Mouse (Mus musculus): Measurements from ENCODE around the gene Tln2. TPM values are rescaled to one million over a fixed set of nuclear protein-coding genes. Genes with fewer than 3 reads are reported as not detected.
A peak's percentile ranks its signal among the peaks of the same experiment; 100 is the strongest.

Tln2 gene
- total RNA-seq (2021) = 15.8 and 30.4 TPM in 2 replicates
- long read RNA-seq, partial matches to known transcripts = 7 of 13 reads
- long read RNA-seq, other reads (novel, unspliced or antisense) = 6 of 13 reads

DNA sequence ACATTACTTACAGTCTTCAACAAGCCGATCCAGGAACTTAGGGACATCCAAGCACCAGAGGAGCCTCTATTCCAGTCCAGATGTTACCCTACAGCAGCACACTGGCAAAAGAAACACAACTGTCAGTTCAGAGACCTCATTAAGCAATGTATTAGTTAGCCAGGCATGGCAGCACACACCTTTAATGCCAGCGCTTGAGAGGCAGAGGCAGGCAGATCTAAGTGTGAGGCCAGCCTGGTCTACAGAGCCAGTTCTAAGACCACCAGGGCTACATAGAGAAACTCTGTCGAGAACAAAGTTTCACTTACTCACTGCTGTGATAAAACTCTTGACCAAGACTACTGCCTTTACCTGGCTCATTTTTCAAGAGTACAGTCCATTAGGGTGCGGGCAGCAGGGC, at the start of gene Tln2:
TSS of gene Tln2 (minus strand) at position 101 of the 400 bp plus-strand sequence.
- DNase-seq = no peak

DNA sequence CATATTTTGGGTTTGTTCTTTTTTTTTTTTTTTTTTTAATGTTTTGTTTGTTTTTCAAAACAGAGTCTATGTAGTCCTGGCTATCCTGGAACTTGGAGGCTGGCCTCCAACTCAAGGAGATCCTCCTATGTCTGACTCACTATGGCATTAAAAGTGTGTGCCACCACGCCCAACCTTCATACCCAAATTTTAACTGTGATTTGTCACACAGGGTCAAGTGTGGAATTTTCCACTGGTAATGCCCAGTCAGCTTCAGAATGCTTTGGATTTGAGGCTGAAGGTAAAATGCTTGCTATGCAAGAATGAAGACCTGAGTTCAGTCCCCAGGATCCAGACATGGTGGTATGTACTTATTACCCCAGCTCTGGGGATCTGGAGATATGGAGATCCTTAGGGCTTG, 49.7 kb upstream of the Tln2 start:
- no peak for DNase-seq

DNA sequence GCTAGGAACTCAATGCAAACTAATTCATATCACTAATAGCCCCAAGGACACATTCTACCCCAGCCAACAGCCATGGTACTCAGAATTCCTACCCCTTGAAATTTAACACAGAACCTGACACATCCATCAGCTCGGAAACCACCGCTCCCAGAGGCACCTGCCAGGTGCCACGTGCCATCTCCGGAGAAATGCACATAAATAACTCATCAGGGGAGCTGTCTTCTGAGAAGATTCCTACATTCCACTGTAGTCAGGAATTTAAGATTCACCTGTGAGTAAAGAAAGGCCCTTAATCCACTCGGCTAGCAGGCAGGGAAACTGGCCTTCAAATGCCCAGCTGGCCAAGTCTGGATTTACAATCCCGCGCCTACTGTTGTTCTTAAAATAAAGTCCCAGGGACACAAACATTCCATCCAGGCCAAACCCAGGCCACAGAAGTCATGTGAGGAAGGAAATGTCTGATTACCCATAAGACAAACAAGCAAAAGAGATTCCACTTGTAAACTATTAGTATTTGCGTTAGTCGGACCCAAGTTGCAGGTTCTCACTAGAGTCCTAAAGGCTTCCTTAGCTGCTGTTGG, 48.4 kb upstream of the Tln2 start:
- no peak for DNase-seq

DNA sequence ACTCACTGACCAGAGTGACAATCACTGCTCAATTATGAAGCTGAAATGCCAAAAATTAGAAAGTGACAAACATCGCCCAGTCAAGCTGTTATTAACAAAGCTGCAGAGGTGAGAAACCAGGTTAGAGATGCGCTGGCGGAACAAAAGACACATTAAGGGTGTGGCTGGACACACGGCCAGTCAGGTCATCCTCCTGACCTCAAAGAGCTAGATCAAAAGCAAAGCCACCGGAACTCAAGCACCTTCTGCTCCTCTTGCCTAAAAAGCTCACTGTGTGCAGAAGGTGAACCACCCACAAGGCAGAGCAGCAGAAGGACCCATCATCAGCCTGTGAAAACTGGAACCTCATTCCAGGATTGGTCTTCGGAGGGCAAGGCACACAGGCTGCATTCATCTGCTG, 47.8 kb upstream of the Tln2 start:
- DNase-seq = no peak

DNA sequence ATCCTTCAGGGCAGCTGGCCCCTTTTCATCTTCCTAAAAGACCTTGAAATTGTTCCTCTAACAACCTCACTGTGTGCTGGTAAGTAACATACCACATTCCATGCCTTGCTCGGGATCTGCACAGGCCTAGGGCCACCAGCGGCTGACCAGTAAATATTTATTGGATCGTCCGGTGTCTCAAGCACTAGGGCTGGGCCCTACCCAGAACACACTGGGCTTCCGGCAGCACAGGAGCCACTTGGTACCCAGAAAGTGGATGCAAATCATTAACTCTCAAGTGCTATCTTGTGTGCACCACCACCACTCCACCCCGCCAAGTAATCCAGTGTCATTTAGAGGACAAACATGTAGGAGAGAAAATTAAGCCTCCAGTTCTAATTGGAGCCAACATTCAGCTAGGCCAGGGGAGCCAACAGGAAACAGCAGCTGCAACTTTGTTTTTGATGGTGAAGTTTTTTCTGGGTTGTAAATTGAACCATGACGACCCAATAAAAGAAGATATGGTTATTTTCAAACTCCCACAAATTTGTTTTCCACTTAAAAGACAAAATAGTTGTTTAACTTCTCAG, 46.4 kb upstream of the Tln2 start:
- no peak for DNase-seq

DNA sequence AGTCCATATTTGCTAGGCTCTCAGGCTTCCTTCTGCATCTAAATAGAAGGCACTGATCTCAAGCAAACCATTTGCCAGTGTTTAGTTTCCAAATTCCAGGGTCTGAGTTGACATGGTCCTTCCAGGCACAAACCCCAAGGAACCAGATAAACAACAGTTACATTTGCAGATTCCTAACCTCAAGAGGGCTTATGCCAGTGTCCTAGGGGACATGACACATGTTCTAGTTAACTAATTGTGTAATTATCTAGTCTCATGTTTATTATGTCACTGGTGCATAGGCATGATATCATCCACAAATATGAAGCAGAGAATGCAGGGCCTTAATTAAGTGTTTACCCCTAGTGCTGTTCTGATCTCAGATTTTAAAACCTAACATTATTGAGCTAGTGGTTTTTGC, 45.4 kb upstream of the Tln2 start:
- DNase-seq = no peak

DNA sequence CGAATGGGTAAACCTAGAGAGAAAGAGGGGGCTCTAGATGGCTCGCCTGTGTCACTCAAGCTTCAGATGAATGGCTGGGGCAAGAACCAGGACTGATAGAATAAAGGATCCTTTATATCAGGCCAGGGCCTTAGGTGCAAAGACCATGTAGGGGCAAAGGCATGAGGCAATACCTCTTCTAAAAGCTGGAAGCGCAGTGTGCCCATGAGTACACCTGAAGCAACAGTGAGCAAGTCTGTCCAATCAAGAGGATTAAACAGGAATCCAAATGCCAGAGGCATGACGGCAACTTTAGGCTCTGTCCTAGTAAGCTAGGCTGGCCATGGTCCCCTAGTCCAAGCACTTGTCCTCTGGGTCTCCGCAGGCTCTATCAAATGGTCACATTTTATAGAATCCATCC, 42.8 kb upstream of the Tln2 start:
- no peak for DNase-seq

DNA sequence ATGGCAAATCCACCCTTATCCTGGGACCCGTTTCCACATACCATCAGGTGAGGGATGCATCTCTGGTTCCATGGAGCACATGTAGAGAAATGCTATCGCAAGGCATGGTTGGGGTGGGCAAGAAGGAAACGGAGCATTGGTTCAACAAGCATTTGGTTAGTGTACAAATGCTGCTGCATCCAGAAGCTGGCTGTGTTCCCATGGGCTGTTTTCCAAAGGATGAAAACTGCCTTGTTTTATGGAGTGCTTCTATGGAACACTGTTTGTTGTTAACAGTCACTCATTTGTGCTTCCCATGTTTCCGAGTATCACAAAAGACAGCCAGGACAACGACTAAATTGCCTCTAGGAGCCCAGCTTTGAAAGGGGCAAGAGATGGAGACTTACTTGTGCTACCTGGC, 35.7 kb upstream of the Tln2 start:
- DNase-seq = no peak

DNA sequence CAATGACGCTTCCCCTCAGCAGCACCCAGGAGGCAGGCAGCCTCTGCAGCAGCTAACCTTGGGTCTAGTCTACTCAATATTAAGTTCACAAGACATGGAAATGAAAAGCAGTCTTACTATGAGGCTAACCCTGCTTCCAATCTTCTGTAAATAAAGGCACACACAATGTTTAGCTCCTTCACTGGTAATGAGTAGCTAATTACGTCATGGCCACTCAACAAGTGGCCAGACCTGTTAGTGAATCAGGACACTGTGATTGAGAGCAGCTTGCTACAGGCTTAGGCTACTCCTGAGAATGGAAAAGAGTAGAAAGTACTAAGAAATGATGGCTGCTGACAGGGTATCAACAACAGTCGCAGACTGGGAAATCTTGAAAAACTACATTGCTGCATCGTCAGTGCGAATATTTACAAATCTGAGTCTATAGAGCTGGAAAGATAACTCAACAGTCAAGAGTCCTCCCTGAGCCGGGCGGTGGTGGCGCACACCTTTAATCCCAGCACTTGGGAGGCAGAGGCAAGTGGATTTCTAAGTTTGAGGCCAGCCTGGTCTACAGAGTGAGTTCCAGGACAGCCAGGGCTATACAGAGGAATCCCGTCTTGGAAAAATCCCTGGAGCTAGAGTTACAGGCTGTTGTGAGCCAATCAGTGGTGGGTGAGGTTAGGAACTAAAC, 34.1 kb upstream of the Tln2 start:
- DNase-seq = no peak

DNA sequence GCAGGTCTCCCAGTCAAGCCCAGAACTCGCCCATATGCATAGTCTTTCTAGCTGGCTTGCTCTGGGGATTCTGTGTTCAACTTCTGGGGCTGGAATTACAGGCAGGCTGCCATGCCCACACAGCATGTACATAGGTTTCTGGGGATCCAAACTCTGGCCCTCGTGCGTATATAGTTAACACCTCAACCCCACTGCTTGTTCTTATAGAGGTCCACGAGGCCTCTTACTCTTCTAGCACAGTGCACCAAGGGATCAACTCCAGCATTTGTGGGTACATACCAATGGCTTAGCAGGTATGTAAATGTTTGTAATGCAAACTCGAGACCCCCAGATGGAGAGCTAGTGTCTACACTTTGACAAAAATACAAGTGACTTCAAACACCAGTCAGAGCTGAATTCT, 33.2 kb upstream of the Tln2 start:
- no peak for DNase-seq

DNA sequence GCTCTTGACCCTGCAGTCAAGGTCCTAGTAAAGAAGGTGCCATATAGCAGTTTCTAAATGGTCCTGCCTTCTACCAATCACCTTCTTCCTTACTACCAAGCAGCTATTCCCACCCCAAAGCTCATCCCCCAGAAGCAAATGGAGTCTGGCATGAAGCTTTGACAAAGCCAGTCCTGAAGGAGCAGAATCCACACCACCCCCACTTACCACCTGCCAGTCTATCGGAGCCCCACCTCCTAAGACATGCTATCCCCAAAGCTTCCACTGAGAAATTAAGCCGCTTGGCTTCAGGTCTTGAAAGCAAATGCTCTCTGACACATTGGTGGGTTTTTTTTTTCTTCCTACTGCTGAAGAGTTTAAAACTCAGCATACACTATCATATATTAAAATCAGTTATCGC, 27.6 kb upstream of the Tln2 start:
- DNase-seq = no peak

DNA sequence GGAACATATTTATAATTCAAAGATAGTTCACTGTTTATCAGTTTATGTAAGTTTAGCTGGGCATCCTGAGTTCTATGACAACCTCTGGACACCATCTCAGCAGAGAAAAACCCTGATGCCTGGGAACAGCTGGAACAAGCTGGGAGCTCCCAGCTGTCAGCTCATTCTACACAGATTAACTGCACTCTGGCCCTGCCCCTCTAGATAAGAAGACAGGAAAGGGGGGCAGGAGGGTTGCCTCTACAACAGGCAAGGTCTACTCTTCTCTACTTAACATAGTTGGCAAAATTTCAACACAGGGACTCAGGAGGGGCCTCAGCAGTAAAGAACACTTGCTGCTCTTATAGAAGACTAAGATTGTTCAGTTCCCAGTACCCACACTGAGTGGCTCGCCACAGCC, 27.0 kb upstream of the Tln2 start:
- DNase-seq = no peak

DNA sequence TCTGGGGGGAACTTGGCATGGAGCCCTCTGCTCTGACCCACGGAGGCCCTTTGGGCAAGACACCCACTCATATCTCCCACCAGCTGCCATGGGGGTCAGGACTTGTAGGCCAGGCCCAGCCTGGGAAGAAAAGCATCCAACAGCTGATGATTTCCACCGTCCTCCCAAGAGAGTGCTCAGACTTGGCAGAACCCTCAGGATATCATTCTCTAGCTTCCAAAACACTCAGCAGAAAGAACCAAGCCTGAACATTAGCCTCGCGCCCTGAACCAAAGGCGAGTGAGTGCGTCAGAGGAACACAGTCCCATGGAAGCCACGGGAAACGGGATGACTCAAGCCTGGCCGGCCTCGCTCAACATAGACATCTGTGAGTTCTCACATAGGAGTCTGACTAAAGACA, 25.4 kb upstream of the Tln2 start:
- no peak for DNase-seq

DNA sequence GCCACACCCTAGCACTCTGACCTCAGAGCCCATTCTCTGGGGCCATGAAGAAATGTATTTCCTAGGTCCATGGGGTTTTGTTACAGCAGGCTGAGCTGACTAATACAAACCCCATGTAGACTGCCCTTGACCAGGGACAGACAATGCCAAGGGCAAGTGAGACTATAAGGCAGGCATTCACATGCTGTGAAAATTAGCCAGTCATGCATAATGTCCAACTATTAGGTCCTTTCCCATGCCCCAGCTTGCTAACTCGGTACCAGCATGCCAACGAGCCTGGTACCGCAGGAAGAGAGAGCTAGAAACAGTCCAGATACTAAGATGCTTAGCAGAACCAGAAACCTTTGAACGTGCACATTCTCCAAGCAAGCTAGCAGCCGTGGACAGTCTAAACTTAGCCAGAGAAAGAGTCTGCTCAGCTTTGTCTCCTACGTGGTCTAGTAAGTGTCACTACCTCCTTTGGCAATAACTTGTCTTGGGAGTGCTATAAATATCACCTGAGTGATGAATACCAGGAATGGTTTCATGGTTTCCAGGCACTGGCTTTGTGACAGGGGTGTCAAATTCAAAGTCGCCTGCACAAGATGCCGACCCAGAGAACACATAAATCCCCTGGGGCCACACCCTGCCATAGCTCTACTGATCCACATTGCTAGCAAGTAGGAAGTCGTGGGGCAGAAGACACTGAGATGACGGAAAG, 22.2 kb upstream of the Tln2 start:
- no peak for DNase-seq

DNA sequence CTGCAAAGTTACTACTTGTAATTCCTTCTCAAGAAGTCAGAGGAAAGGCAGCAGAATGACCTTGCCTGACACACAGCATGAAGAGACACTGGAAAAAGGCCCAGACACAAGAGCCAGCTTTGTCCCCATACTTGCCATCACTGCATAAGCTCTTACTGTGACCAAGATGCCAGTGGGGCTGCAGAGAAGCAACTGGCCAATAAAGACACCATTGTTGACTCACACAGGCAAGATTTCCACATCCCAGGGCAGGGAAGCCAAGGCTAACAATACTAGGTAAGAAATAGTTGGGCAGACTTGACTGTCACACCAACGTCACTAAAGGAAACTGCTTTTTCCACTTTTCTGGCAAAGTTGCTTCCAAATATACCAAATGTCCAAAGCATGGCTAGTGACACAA, 20.0 kb upstream of the Tln2 start:
- DNase-seq = no peak

DNA sequence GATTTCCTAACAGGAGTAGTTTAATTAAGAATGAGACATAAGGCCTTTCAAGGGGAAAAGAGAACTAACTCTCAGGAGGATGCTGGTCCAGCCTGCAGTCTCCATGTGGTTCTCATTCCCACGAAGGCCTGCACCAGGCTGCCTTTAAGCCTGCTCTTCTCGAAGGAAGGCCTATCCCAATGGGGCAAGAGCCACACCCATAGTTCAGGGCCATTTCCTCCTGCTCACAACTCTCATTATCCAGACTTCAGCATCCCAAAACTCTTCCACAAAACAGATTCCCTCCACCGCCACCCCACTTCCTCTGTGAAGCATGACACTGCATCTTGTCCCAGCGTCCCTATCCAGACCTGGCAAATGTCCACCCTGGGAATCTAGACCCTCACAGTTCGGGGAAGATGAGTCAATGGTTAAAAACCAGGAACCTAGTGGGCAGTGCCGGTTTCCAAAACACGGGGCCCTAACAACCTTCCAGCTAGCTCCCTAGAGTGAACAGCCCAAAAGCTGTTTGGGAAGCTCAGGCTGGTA, 15.3 kb upstream of the Tln2 start:
- DNase-seq = no peak

DNA sequence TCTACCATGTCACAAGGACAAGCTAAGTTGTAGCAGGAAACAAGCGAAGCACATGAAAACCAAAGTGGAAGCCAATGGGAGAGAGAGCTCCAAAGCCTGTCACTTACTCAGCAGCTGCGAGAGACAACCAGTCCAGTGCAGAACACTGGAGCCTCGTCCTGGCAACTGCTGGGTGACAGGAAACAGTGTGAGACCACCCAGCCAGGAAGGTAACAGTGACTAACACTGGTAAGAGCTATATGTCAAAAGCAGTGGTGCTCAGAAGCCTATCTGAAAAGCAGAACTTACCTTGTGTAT, 14.1 kb upstream of the Tln2 start:
- DNase-seq = no peak

DNA sequence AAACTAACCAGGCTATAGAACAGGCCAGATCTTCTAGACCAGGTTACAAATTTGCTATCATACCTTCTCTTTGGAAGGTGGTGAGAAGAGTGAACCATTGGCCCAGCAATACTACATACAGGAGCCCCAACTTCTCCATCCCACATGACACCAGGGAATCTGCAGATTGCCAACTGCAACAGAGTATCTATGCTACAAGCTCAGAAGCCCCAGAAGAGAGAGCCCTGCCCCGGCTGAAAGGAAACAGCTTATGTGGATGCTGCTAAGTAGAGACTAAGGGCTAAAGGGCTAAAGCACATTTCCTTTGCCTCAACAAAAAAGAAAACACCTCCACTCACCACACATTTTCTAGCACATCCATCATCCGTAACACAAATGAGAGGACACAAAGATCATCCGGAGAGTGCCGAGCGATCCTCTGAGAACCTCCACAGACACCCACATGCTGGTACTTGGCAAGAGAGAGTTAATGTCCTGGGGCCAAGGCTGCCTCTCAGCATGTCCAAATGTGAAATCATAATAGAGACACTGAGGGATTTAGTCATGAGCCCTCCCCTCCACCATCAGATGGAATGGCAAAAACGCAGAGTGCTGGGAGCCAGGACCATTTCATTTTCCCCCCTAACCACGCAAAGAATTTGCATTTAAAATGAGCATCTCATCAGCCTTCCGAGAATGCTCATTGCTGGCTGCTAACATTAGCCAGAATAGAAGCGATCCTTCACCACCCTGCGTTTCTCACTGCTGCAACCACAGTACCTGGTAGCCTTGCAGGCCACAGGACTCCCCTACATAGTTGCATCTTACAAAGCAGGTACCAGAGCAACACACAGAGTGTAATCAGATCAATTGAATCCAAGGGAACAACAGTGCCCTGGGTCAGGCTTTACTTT, 13.5 kb upstream of the Tln2 start:
- DNase-seq = no peak

DNA sequence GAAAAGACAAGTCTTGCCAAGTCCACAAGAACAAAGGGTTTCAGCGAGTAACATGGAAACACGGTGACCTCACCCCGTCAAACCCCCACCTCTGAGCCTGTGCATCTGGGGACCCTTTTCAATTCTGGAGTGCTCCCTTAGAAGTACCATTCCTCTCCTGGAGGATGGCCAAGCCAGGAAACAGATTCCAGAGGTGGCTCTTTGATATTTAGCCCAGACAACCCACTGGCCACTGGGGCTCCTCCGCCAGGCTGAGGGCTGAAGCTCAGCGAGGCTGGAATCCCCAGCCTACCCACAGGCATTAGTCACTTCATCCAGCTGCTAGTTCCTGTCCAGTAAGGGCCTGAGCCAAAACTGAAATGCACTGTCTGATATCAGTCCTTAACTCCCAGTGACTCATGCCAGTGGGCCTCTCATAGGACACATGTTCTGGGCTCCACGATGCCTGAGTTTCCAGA, 6.3 kb upstream of the Tln2 start:
- DNase-seq = peak; percentile 32

DNA sequence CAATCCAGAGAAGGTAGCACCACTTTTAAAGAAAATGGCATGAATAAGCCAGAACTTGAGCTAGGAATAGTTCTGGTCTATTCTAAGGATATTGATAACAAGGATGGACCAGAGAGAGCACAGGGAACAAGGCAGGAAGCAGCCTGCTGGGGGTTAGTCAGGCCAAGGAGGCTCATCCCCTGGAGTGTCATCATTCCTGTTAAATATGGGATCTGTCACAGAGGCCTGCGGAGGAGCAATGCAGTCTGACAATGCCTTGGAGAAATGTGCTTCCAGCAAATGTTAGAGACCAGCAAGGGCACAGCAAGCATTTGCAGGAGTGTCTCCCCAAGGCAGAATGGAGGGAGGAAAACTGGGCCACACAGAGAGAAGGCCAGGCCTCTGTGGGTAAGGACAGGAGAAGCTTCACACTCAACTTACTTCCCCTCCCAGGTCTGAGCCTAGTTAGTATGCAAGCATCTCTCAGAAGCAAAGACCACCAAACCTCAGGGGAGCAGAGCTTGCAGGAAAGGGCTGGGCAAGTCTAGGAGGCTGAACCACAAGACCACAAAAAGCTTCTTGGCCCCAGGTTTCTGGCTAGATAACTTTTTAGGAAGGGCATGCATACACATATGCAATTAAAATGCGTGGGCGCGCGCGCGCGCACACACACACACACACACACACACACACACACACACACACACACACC, 9.5 kb downstream of the Tln2 start:
- DNase-seq = no peak

DNA sequence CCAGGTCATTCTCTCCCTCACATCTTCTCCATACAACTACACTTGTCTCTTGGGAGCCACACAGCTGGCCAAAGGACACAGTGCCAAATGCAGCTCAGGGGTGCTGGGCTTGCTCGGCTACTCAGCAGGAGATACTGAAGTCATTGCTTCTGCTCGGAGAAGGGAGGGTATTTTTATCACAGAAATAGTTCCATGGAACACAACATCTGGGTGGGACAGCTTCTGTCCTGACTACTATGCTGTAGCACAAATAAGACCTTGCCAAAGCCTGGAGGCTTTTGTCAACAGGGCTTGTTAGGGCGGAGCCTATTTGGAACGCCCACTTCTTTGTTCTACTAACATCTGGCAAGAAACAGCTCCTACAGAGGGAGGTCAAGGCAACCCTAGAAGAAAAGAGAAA, 10.2 kb downstream of the Tln2 start:
- DNase-seq = no peak

DNA sequence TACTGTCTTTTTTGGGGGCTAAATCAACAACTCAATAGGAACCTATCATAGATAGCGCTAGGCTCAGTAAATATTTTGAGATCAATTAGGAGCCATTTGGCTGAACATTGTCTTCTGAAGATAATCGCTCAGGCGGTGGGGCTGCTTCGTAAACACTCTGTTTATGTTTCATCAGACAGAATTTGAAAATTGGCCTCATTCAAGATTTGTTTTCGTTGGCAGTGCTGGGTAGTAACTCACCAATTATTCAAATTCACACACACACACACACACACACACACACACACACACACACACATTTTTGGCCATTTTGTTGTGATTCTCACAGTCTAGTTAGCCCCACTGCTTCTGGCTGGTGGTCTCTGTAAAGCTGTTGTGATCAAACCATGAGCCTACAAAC, 12.9 kb downstream of the Tln2 start:
- DNase-seq = no peak

All from adrenal gland, postnatal 25 days (tissue).